Mouse (Mus musculus): ENCODE measurements around the gene Ndufs5.

GRCm38 (mm10) chr4:123665681-123666278 is 52.2 kb downstream of the Ndufs5 start:
- TF ChIP-seq CTCF (IDR thresholded peaks at IDR 0.05; ENCODE audit: control insufficient read depth, insufficient read depth, low read length) (no peak), POLR2A (IDR thresholded peaks at IDR 0.05; ENCODE audit: borderline replicate concordance, control insufficient read depth, low read depth, low read length) (no peak)

Measured in bone marrow, adult 2 months (tissue).